Mouse (Mus musculus): Measurements from ENCODE around the gene Zeb2.

Gene Zeb2

GRCm38 (mm10) chr2:45117087-45117561, at the start of gene Zeb2:
TSS of gene Zeb2 (minus strand) at chr2:45117395.
- in situ Hi-C loops (cut with MboI, MseI), result loop anchor here (25.0 kb wide), 3 partner anchors 780 to 1380 kb away; partner anchors contain the start of gene Arhgap15

DNA sequence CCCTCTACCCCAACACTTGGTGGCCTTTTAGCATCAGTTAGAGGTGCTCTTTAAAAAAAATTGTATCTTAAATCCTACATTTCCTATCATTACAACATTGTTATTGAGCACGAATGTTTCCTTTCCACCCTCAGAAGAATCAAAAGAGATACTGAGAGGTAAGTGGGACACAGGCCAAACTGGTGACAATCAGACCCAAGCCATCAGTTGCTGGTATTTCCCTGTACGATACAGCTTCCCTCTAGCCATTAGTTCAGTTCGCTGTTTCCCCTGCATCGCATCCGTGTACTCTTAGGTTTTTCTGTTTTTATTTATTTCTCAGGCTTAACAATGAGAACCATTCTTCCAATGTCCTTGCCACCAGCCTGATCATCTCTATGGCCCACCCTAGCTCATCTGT, 41.6 kb upstream of the Zeb2 start:
- in situ Hi-C loops (cut with MboI, MseI), result no loop called here

DNA sequence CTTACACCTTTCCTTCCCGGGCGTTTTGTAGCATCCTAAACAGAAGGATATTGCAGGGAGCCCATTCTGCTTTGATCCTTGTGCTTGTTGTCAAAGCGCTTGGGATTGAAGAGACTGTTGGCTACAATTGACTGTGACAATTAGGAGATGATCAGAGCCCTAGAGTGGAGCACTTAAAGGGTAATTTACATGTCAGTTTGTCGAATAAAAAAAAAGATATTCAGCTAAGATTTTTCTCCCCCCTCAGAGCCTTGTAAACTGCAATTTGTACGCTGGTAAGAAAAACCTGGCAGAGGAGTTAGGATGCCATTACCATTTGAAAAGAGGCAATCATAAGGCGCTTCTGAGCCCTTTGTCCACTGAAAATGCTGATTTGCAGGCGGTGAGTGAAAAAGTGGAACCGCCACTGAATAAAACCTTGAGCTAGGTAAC, 41.2 kb upstream of the Zeb2 start:
- in situ Hi-C loops (cut with MboI, MseI), result no loop called here

DNA sequence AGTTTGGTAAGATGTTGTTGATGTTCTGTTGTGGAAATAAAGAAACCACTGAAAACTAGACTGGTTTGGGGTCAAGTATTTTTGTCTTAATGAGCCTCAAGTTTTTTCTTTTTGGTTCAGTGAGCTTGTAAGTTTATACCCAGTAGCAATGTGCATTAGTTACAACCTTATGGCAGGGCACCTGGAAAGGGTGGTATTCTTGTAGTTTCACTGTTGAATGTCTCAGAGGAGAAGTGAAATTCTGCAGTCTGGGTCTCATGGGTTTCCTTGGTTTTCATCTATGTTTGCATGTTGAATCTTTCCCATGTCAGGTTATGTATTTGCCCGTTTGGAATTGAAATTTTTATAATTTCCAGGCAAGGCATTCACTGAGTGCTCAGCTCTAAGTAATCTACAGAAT, 36.1 kb upstream of the Zeb2 start:
- in situ Hi-C loops (cut with MboI, MseI), result no loop called here

DNA sequence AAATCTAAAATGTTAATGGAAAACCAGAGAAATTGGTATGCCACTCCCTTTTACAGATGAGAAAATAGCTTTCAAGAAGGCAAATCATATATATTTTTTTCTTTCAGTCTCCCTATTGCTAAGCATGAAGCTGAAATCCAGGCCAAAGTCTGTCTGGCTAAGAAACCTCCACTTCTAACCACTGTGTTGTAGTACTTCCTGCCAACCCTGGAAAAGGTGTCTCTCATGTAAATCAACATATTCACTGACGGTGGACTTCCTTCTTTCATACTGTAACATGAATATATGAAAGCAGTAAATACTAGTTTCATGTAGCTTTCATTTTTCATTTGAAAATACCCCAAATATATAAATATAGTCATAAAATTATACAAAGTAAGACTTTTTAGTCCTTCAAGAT, 26.0 kb upstream of the Zeb2 start:
- in situ Hi-C loops (cut with MboI, MseI), result no loop called here

DNA sequence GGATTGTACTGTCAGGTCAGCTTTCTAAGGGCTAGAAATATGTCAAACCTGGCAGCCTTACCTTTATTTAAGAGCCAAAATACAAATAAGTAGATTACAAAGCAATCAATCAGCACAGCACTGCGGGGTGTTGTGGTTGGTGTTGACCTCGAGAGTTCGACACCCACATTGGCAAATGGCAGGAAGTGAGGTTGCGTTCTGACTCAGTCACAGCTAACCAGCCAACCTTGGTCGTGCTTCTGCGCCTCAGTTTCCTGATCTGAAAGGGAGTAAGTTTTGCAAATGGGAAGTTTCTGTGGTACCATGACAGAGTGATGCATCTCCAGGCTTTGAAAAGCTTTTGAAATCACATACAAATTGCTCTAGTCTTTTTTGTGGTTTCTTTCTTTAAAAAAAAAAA, 21.7 kb upstream of the Zeb2 start:
- in situ Hi-C loops (cut with MboI, MseI), result no loop called here

GRCm38 (mm10) chr2:45136783-45137182, 19.6 kb upstream of the Zeb2 start:
- in situ Hi-C loops (cut with MboI, MseI), result no loop called here

DNA sequence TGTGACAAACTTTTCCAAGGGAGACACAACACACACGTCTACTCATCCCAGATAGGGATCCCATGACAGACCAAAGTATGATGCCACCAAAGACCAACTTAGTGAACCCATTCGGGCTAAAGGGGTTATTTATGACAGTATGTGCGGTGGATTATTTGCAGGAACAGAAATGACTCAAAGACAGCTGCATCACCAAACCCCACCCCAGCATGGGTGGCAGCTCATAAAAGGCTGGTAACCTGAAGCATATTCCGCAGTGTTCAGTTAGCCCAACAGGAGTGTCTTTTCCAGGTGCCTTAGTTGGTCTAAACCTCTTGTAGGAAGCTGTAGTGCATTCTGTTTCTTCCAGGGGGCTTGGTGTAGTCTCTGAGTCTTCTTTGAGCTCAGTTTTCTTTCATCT, 16.0 kb upstream of the Zeb2 start:
- in situ Hi-C loops (cut with MboI, MseI), result no loop called here

- in situ Hi-C loops (cut with MboI, MseI), result no loop called here
Measured at GRCm38 (mm10) chr2:45130461-45131156, 13.4 kb upstream of the Zeb2 start.

DNA sequence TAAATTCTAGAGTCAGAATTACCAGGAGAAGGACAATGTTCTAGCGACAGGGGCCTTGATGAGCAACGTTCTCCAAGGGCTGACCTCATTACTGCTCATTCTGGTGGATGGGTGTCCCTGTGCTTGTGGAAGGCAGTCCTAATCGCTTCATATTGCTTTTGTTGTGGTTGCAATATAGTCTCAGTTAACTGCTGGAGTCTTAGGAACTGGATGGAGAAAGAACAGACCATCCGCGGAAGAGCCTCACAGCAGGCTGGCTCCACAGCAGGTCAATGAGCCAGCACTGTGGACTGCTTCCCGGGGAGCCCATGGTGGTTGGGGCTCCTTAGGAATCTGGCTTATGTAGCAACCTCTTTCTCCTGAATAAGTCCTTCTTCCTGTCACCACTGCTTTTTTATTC, 12.4 kb upstream of the Zeb2 start:
- in situ Hi-C loops (cut with MboI, MseI), result no loop called here

- in situ Hi-C loops (cut with MboI, MseI), result no loop called here
Measured at GRCm38 (mm10) chr2:45128696-45129095, 11.5 kb upstream of the Zeb2 start.

DNA sequence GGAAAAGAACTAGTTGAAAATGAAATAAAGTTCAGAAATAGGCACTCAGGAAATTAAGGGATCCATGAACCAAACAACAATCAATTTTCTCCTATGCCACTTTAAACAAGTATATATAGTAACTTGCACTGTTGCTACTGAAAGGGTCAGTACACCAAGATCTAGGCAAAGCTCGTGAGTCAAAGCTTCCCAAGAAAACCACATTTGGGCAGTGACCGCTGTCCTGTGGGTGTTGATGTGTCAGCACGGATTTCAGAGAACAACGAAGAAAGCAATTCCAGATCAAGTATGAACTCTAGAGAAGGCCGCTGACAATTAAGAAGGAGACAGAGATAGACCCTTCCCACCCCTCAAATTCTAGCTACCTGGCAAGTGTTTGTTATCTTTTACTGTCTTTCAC, 9.2 kb upstream of the Zeb2 start:
- in situ Hi-C loops (cut with MboI, MseI), result no loop called here

DNA sequence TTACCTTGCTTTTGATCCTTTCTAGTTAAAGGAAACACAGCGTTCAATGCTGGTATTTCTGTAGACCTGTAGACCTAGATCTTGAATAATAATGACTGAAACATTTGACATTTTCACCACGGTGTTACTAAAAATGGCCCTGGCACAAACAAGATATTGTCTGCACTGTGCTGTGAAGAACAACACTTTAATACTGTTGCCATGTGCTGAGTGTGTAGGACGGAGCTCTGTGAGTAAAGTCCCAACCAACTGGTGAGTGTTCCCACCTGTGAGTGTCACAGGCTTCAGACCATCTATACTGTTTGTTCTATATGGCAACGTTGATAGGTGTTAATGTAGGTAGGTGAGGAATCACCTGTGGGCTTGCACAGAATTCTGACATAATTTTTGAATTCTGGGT, 8.0 kb upstream of the Zeb2 start:
- in situ Hi-C loops (cut with MboI, MseI), result no loop called here

GRCm38 (mm10) chr2:45123490-45123889, 6.3 kb upstream of the Zeb2 start:
- in situ Hi-C loops (cut with MboI, MseI), result loop anchor here (25.0 kb wide), 3 partner anchors 786 to 1386 kb away; partner anchors contain the start of gene Arhgap15

DNA sequence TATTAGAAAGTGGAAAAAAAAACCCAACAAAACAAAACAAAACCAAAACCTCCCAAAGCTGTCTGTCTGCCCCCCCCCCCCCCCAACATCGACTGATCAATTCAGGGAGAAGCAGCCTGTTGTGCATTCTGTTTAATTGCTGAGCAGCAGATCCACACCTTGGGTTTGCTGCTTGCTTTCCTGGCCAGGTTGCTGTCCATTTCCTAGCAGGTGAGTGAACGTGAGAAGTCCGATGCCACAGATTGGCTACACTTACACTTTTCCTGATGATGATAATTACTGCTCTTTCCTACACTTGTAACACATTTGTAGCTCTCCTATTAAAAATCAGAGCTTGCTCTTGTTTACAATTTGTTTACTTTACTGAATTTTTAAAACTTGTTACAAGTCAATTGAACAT, 926 bp upstream of the Zeb2 start:
- in situ Hi-C loops (cut with MboI, MseI), result loop anchor here (25.0 kb wide), 3 partner anchors 781 to 1381 kb away; partner anchors contain the start of gene Arhgap15

DNA sequence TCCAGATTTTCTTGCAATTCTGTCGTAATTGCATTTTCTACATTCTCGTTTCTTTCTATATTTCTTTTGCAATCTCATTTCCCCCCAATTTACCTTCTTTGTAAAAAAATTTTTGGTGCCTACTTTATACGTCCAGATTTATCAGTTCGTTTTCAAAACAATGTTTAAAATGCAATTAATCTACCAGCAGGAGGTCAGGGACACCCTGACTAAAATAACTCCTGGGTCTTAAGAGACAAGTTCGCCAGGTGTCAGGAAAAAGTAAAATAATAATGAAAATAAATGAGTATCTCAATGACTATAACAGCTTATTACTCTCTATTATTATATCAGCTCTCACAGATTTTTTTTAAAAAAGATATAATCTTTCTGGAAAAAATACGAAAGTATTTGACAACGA, 397 bp upstream of the Zeb2 start:
- in situ Hi-C loops (cut with MboI, MseI), result loop anchor here (25.0 kb wide), 3 partner anchors 780 to 1380 kb away; partner anchors contain the start of gene Arhgap15

DNA sequence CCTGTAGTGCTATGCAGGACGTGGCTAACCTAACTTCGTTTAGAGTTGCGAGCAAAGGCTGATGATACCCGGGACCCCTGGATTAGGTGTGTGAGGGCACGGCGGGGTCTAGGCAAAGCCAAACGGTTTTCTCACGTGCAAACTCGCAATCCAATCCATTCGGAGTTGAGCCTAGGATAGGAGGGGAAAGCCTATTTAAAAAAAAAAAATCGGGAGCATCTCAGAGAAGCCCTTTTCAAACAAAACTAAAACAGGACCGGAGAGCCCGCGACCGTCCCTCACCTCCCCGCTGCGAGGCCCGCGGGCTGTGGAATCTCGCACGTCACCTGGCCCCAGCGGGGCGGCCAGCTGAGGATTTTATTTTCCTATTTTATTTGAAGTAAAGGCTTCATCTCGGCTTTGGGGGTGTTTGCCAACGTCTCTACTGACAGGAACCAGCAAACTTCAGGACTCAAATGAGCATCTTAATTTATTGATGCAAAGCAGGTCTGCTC, 617 bp downstream of the Zeb2 start:
- in situ Hi-C loops (cut with MboI, MseI), result loop anchor here (25.0 kb wide), 3 partner anchors 779 to 1379 kb away; partner anchors contain the start of gene Arhgap15

- in situ Hi-C loops (cut with MboI, MseI), result loop anchor here (25.0 kb wide), 3 partner anchors 779 to 1379 kb away; partner anchors contain the start of gene Arhgap15
Measured at GRCm38 (mm10) chr2:45115720-45116495, 1.3 kb downstream of the Zeb2 start.

- in situ Hi-C loops (cut with MboI, MseI), result loop anchor here (25.0 kb wide), 3 partner anchors 778 to 1378 kb away; partner anchors contain the start of gene Arhgap15
Measured at GRCm38 (mm10) chr2:45115211-45115610, 2.0 kb downstream of the Zeb2 start.

- in situ Hi-C loops (cut with MboI, MseI), result loop anchor here (25.0 kb wide), 3 partner anchors 777 to 1377 kb away; partner anchors contain the start of gene Arhgap15
Measured at GRCm38 (mm10) chr2:45114596-45114995, 2.6 kb downstream of the Zeb2 start.

- in situ Hi-C loops (cut with MboI, MseI), result loop anchor here (25.0 kb wide), 3 partner anchors 777 to 1377 kb away; partner anchors contain the start of gene Arhgap15
Measured at GRCm38 (mm10) chr2:45113912-45114311, 3.3 kb downstream of the Zeb2 start.

Measured in T-helper 2 cell (primary cell).